Mouse (Mus musculus): Measurements from ENCODE around the gene Lag3. TPM values are rescaled to one million over a fixed set of nuclear protein-coding genes. Genes with fewer than 3 reads are reported as not detected.

The Lag3 gene
- polyA plus RNA-seq, 1 experiment from 2014 or later, result 0.93 TPM

DNA sequence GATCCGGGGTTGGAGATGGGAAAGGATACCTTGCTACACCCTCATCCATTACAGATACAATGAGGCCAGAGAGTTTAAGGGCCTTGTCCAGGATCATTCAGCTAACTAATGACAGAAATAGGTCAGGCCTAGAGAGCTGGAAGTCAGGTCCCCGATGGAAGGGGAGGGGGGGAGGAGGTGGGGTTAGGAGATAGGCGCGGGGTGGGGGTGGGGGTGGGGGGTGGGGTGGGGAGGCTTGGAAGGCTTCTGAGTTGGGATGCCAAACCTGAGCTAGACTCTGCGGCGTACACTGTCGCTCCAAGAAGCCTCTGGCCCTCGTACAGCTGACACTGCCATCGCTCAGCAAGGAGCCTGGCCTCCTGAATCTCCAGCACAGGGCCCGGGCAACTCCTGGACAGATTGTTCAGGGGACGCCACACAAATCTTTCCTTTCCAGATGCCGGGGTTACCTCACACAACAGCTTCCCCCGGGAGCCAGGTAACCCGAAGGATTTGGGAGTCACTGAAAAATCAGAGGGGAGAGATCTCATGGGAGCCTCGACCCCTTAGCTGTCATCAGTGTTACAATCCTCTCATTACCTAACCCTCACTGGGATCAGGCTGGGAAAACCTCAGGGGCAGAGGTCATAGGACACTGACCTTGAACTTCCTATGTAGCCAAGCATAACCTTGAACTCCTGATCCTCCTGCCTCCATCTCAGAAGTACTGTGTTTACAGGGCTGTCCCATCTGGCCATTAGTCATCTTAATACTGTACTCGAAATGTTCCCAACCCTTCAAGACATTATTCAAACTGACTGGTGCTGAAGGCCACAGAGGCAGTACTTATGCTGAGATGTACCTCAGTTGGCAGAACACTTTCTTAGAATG lies 6.3 kb downstream of the Lag3 start:
- Histone ChIP-seq H3K4me3 (ENCODE audit: low read depth, low read length) (no peak overlapping the region), H3K27me3 (ENCODE audit: control insufficient read depth, insufficient read depth, low read length) (no peaks in the 10 kb centered on the region), H3K4me2 (replicated peaks; ENCODE audit: low read depth) (peak overlapping the region; percentile 78), H3K9me3 (ENCODE audit: control insufficient read depth, low read length) (no peaks in the 10 kb centered on the region), H3K4me1 (replicated peaks; ENCODE audit: control insufficient read depth, insufficient read depth) (peaks cover 6% of the 10 kb centered on the region; the same call in 1 of the 2 replicates), H3K36me3 (ENCODE audit: control insufficient read depth, insufficient read depth, low read length) (no peaks in the 10 kb centered on the region), H3K9ac (ENCODE audit: low read length) (peak overlapping the region; percentile 75; the same call in 1 of the 2 replicates), H3K27ac (replicated peaks) (peak overlapping the region; percentile 97)
- TF ChIP-seq CTCF (IDR thresholded peaks at IDR 0.05; ENCODE audit: low read depth), result no peak
- TF ChIP-seq EP300 (optimal IDR thresholded peaks at IDR 0.05), result no peak
- no peak for ATAC-seq (ENCODE audit: low FRiP score, low TSS enrichment)
- no peak for DNase-seq (ENCODE audit: low spot score)
- WGBS, result 45% methylated on average over 13 of the region's 16 CpGs

DNA sequence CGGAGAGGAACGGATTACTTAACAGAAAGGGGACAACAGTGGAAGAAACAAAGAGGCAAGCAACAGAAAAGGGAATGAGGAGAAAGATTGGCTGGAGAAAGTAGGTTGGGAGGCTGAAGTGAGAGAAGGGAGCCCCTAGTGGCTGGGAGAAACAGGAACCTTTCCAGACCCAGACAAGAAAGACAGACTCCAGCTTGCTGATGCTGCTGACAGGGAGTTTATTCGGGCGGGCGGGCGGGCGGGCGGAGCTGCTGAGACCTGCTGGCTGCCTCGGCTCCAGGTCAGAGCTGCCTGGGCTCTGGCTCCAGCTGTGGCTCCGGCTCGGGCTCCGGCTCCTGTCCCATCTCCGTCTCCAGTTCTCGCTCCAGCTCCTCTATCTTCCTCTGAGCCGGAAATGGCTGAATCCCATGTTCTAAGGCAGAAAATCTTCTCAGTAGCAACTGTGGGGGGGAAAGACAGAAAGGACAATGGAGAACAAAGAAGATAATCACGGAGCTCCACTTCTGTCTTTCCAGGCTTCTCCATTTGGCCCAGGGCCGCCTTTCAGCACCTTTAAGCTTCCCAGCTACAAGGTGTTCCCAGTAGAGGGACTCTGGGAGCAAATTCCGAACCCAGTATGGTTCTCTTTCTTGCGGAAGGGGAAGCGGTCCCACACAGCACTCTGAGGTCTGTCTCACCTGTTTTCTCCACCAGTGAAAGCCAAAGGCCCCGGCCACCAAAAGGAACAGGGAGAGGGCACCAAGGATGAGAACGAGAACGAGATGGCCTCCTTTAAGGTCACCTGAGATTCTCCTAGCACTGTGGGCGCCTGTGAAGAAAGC lies 7.1 kb downstream of the Lag3 start:
- no peaks in the 10 kb centered on the region for H3K27me3 ChIP-seq (ENCODE audit: control insufficient read depth, insufficient read depth, low read length)
- no peaks in the 10 kb centered on the region for H3K9me3 ChIP-seq (ENCODE audit: control insufficient read depth, low read length)
- peak overlapping the region; percentile 97 for H3K27ac ChIP-seq (replicated peaks)
- no peaks in the 10 kb centered on the region for H3K4me1 ChIP-seq (replicated peaks; ENCODE audit: control insufficient read depth, insufficient read depth)
- peak overlapping the region; percentile 78 for H3K4me2 ChIP-seq (replicated peaks; ENCODE audit: low read depth)
- peak overlapping the region; percentile 55 for H3K4me3 ChIP-seq (ENCODE audit: low read depth, low read length)
- peak; percentile 72 for DNase-seq (ENCODE audit: low spot score)
- peak overlapping the region; percentile 75 for H3K9ac ChIP-seq (ENCODE audit: low read length)
- TF ChIP-seq EP300 (optimal IDR thresholded peaks at IDR 0.05) (no peak), CTCF (IDR thresholded peaks at IDR 0.05; ENCODE audit: low read depth) (peak; percentile 78)
- 9% methylated on average over 24 of the region's 24 CpGs for WGBS
- ATAC-seq (ENCODE audit: low FRiP score, low TSS enrichment), result peak; percentile 78
- no peaks in the 10 kb centered on the region for H3K36me3 ChIP-seq (ENCODE audit: control insufficient read depth, insufficient read depth, low read length)

GRCm38 (mm10) chr6:124903580-124904151 lies 7.8 kb downstream of the Lag3 start:
- under 1% methylated on average over 22 of the region's 23 CpGs for WGBS
- no peaks in the 10 kb centered on the region for H3K4me1 ChIP-seq (replicated peaks; ENCODE audit: control insufficient read depth, insufficient read depth)

GRCm38 (mm10) chr6:124901851-124902250 lies 9.7 kb downstream of the Lag3 start:
- Histone ChIP-seq H3K36me3 (ENCODE audit: control insufficient read depth, insufficient read depth, low read length) (no peaks in the 10 kb centered on the region), H3K9me3 (ENCODE audit: control insufficient read depth, low read length) (no peaks in the 10 kb centered on the region), H3K4me3 (ENCODE audit: low read depth, low read length) (no peak overlapping the region), H3K27ac (replicated peaks) (no peak overlapping the region), H3K9ac (ENCODE audit: low read length) (no peak overlapping the region), H3K4me2 (replicated peaks; ENCODE audit: low read depth) (no peak overlapping the region), H3K4me1 (replicated peaks; ENCODE audit: control insufficient read depth, insufficient read depth) (no peaks in the 10 kb centered on the region), H3K27me3 (ENCODE audit: control insufficient read depth, insufficient read depth, low read length) (no peaks in the 10 kb centered on the region)
- no peak for TF ChIP-seq EP300 (optimal IDR thresholded peaks at IDR 0.05)
- no peak for TF ChIP-seq CTCF (IDR thresholded peaks at IDR 0.05; ENCODE audit: low read depth)
- ATAC-seq (ENCODE audit: low FRiP score, low TSS enrichment), result no peak
- DNase-seq (ENCODE audit: low spot score), result no peak

More at GRCm38 (mm10) chr6:124903580-124904151, 7.8 kb downstream of the Lag3 start:
- H3K36me3 ChIP-seq (ENCODE audit: control insufficient read depth, insufficient read depth, low read length), result no peaks in the 10 kb centered on the region
- no peaks in the 10 kb centered on the region for H3K9me3 ChIP-seq (ENCODE audit: control insufficient read depth, low read length)
- no peaks in the 10 kb centered on the region for H3K27me3 ChIP-seq (ENCODE audit: control insufficient read depth, insufficient read depth, low read length)
- DNase-seq (ENCODE audit: low spot score) (peak; percentile 97), ATAC-seq (ENCODE audit: low FRiP score, low TSS enrichment) (peak; percentile 88)
- no peak for TF ChIP-seq EP300 (optimal IDR thresholded peaks at IDR 0.05)
- TF ChIP-seq CTCF (IDR thresholded peaks at IDR 0.05; ENCODE audit: low read depth), result peak; percentile 98
- H3K4me2 ChIP-seq (replicated peaks; ENCODE audit: low read depth), result peak overlapping the region; percentile 78
- H3K4me3 ChIP-seq (ENCODE audit: low read depth, low read length), result peak overlapping the region; percentile 55
- peak overlapping the region; percentile 75 for H3K9ac ChIP-seq (ENCODE audit: low read length)
- H3K27ac ChIP-seq (replicated peaks), result peak overlapping the region; percentile 97

- no peak for DNase-seq (ENCODE audit: low spot score)
- no peaks in the 10 kb centered on the region for H3K9me3 ChIP-seq (ENCODE audit: control insufficient read depth, low read length)
- no peak overlapping the region for H3K27ac ChIP-seq (replicated peaks)
- H3K9ac ChIP-seq (ENCODE audit: low read length), result no peak overlapping the region
- H3K4me3 ChIP-seq (ENCODE audit: low read depth, low read length), result no peak overlapping the region
- WGBS, result 62% methylated on average over 10 of the region's 10 CpGs
- TF ChIP-seq CTCF (IDR thresholded peaks at IDR 0.05; ENCODE audit: low read depth), result no peak
- no peak for TF ChIP-seq EP300 (optimal IDR thresholded peaks at IDR 0.05)
- H3K4me2 ChIP-seq (replicated peaks; ENCODE audit: low read depth), result no peak overlapping the region
- H3K4me1 ChIP-seq (replicated peaks; ENCODE audit: control insufficient read depth, insufficient read depth), result no peaks in the 10 kb centered on the region
- no peak for ATAC-seq (ENCODE audit: low FRiP score, low TSS enrichment)
- H3K27me3 ChIP-seq (ENCODE audit: control insufficient read depth, insufficient read depth, low read length), result no peaks in the 10 kb centered on the region
- no peaks in the 10 kb centered on the region for H3K36me3 ChIP-seq (ENCODE audit: control insufficient read depth, insufficient read depth, low read length)
These were observed 10.6 kb downstream of the Lag3 start for GRCm38 (mm10) chr6:124900801-124901480.
